Mouse (Mus musculus): ENCODE measurements around the gene Arhgef39.

- TF ChIP-seq CTCF (IDR thresholded peaks at IDR 0.05; ENCODE audit: extremely low read depth, insufficient read depth, low read length) (no peak), POLR2A (IDR thresholded peaks at IDR 0.05; ENCODE audit: extremely low read depth, insufficient read depth, low read length) (no peak)
Measured at GRCm38 (mm10) chr4:43463102-43463501, 36.4 kb downstream of the Arhgef39 start.

Measured in cortical plate, adult 2 months (tissue).